Mouse (Mus musculus): ENCODE data around the gene Crispld2. TPM values are rescaled to one million over a fixed set of nuclear protein-coding genes. Genes with fewer than 3 reads are reported as not detected.

Gene Crispld2
- total and polyA plus RNA-seq, 3 experiments: 1.7 to 2.2 TPM; not detected in 1

- Histone ChIP-seq H3K36me3 (ENCODE audit: control insufficient read depth in 1 of 2, insufficient read depth in 2 of 2, low read length in 2 of 2) (peaks cover 0 to 3% of the 10 kb centered on the region in 2 experiments; a peak in 2 of 4 replicates), H3K9me3 (replicated peaks; ENCODE audit: insufficient read depth, low read length) (no peaks in the 10 kb centered on the region), H3K4me3 (ENCODE audit: control insufficient read depth in 1 of 2, insufficient read depth in 1 of 2, low read depth in 2 of 2, low read length in 2 of 2) (no peak overlapping the region), H3K4me1 (ENCODE audit: control insufficient read depth in 1 of 2, insufficient read depth in 2 of 2, low read length in 2 of 2) (peaks cover 0 to 8% of the 10 kb centered on the region in 2 experiments; a peak in 2 of 4 replicates), H3K27ac (ENCODE audit: control insufficient read depth, low read depth, low read length) (no peak overlapping the region), H3K9ac (ENCODE audit: control insufficient read depth, low read depth, low read length, poor library complexity, severe bottlenecking) (no peak overlapping the region), H3K79me2 (ENCODE audit: control insufficient read depth, insufficient read depth, low read length, poor library complexity) (no peaks in the 10 kb centered on the region), H3K27me3 (ENCODE audit: control insufficient read depth in 1 of 2, insufficient read depth in 2 of 2, low read length in 2 of 2) (no peaks in the 10 kb centered on the region)
- TF ChIP-seq POLR2A (IDR thresholded peaks at IDR 0.05; ENCODE audit: control insufficient read depth in 1 of 2, insufficient read depth in 1 of 2, low read depth in 1 of 2, low read length in 2 of 2, poor library complexity in 1 of 2): no peak
- no peak for TF ChIP-seq E2F4 (IDR thresholded peaks at IDR 0.05; ENCODE audit: borderline replicate concordance, low read depth, low read length)
- TF ChIP-seq ZKSCAN1 (IDR thresholded peaks at IDR 0.05; ENCODE audit: low read depth, low read length): no peak
- TF ChIP-seq GATA1 (IDR thresholded peaks at IDR 0.05; ENCODE audit: low read depth, low read length): 0 out of 2 replicates have a peak, but pooled peaks have one; percentile 35
- TF ChIP-seq BHLHE40 (IDR thresholded peaks at IDR 0.05; ENCODE audit: borderline replicate concordance, low read depth, low read length): no peak; the same call in 1 of the 2 replicates
- TF ChIP-seq UBTF (IDR thresholded peaks at IDR 0.05; ENCODE audit: borderline replicate concordance, insufficient read depth, low read depth, low read length): no peak
- no peak for TF ChIP-seq MAFK (IDR thresholded peaks at IDR 0.05; ENCODE audit: borderline replicate concordance, low read depth, low read length)
- TF ChIP-seq MEF2A (IDR thresholded peaks at IDR 0.05; ENCODE audit: extremely low read depth, insufficient replicate concordance, low read depth, low read length, poor library complexity, severe bottlenecking): no peak
- TF ChIP-seq ETS1 (IDR thresholded peaks at IDR 0.05; ENCODE audit: low read depth, low read length): no peak
- no peak for TF ChIP-seq MAZ (IDR thresholded peaks at IDR 0.05; ENCODE audit: low read depth, low read length)
- TF ChIP-seq MAX (IDR thresholded peaks at IDR 0.05; ENCODE audit: low read length): no peak; the same call in 1 of the 2 replicates
- peak in 1 of 2 experiments; percentile 38; a peak in 1 of 4 replicates for TF ChIP-seq EP300 (IDR thresholded peaks at IDR 0.05; ENCODE audit: low read depth in 1 of 2, low read length in 2 of 2)
- no peak for TF ChIP-seq ZC3H11A (IDR thresholded peaks at IDR 0.05; ENCODE audit: low read depth, low read length)
- peak; percentile 52 for DNase-seq (ENCODE audit: low read depth, low spot score)
These were observed 80.0 kb downstream of the Crispld2 start for GRCm38 (mm10) chr8:120072259-120072658.

GRCm38 (mm10) chr8:120072827-120073226 is 80.6 kb downstream of the Crispld2 start:
- Histone ChIP-seq H3K4me1 (ENCODE audit: control insufficient read depth in 1 of 2, insufficient read depth in 2 of 2, low read length in 2 of 2) (peaks cover 0 to 8% of the 10 kb centered on the region in 2 experiments; a peak in 2 of 4 replicates), H3K36me3 (ENCODE audit: control insufficient read depth in 1 of 2, insufficient read depth in 2 of 2, low read length in 2 of 2) (peaks cover 0 to 3% of the 10 kb centered on the region in 2 experiments; a peak in 2 of 4 replicates), H3K9ac (ENCODE audit: control insufficient read depth, low read depth, low read length, poor library complexity, severe bottlenecking) (no peak overlapping the region), H3K9me3 (replicated peaks; ENCODE audit: insufficient read depth, low read length) (no peaks in the 10 kb centered on the region), H3K4me3 (ENCODE audit: control insufficient read depth in 1 of 2, insufficient read depth in 1 of 2, low read depth in 2 of 2, low read length in 2 of 2) (no peak overlapping the region), H3K27me3 (ENCODE audit: control insufficient read depth in 1 of 2, insufficient read depth in 2 of 2, low read length in 2 of 2) (no peaks in the 10 kb centered on the region), H3K79me2 (ENCODE audit: control insufficient read depth, insufficient read depth, low read length, poor library complexity) (no peaks in the 10 kb centered on the region), H3K27ac (ENCODE audit: control insufficient read depth, low read depth, low read length) (no peak overlapping the region)
- DNase-seq (ENCODE audit: low read depth, low spot score): no peak
- TF ChIP-seq USF2 (IDR thresholded peaks at IDR 0.05; ENCODE audit: borderline replicate concordance in 1 of 2, insufficient read depth in 1 of 2, low read depth in 1 of 2, low read length in 2 of 2): no peak
- no peak for TF ChIP-seq GATA1 (IDR thresholded peaks at IDR 0.05; ENCODE audit: low read depth, low read length)
- TF ChIP-seq POLR2AphosphoS2 (IDR thresholded peaks at IDR 0.05; ENCODE audit: low read length): no peak
- no peak for TF ChIP-seq MAX (IDR thresholded peaks at IDR 0.05; ENCODE audit: low read length)
- no peak for TF ChIP-seq MYB (IDR thresholded peaks at IDR 0.05; ENCODE audit: low read depth, low read length)
- no peak for TF ChIP-seq EP300 (IDR thresholded peaks at IDR 0.05; ENCODE audit: low read depth in 1 of 2, low read length in 2 of 2)
- TF ChIP-seq NELFE (IDR thresholded peaks at IDR 0.05; ENCODE audit: low read depth, low read length): no peak
- no peak for TF ChIP-seq MAFK (IDR thresholded peaks at IDR 0.05; ENCODE audit: borderline replicate concordance, low read depth, low read length)
- no peak for TF ChIP-seq NRF1 (IDR thresholded peaks at IDR 0.05; ENCODE audit: insufficient read depth, low read depth, low read length, poor library complexity, severe bottlenecking)
- no peak for TF ChIP-seq MAZ (IDR thresholded peaks at IDR 0.05; ENCODE audit: low read depth, low read length)
- no peak for TF ChIP-seq SIN3A (IDR thresholded peaks at IDR 0.05; ENCODE audit: low read length)
- TF ChIP-seq TBP (IDR thresholded peaks at IDR 0.05; ENCODE audit: low read depth, low read length): no peak
- TF ChIP-seq CHD2 (IDR thresholded peaks at IDR 0.05; ENCODE audit: low read length): no peak

Measured in MEL (cell line).